Mouse (Mus musculus): ENCODE measurements around the gene Slc7a6os.
A peak's percentile ranks its signal among the peaks of the same experiment; 100 is the strongest.

Gene Slc7a6os

GRCm38 (mm10) chr8:106191639-106192038 lies 19.1 kb downstream of the Slc7a6os start:
- H3K9me3 ChIP-seq (ENCODE audit: low read length): no peaks in the 10 kb centered on the region
- peaks cover 70% of the 10 kb centered on the region for H3K36me3 ChIP-seq (ENCODE audit: insufficient read depth, low read length)
- no peaks in the 10 kb centered on the region for H3K27me3 ChIP-seq (ENCODE audit: insufficient read depth, low read length)
- no peaks in the 10 kb centered on the region for H3K4me1 ChIP-seq (replicated peaks; ENCODE audit: low read depth, low read length)
- H3K4me3 ChIP-seq (replicated peaks; ENCODE audit: low read length): no peak overlapping the region
- no peak for TF ChIP-seq POU5F1 (IDR thresholded peaks at IDR 0.05; ENCODE audit: borderline replicate concordance, low read length)
- TF ChIP-seq CTCF (conservative IDR thresholded peaks at IDR 0.05; ENCODE audit: low read length): no peak
- TF ChIP-seq NANOG (IDR thresholded peaks at IDR 0.05; ENCODE audit: borderline replicate concordance, low read length): no peak

- no peaks in the 10 kb centered on the region for H3K27me3 ChIP-seq (ENCODE audit: insufficient read depth, low read length)
- H3K9me3 ChIP-seq (ENCODE audit: low read length): no peaks in the 10 kb centered on the region
- no peak overlapping the region for H3K4me3 ChIP-seq (replicated peaks; ENCODE audit: low read length)
- H3K36me3 ChIP-seq (ENCODE audit: insufficient read depth, low read length): peaks cover 53% of the 10 kb centered on the region
- no peak for TF ChIP-seq POU5F1 (IDR thresholded peaks at IDR 0.05; ENCODE audit: borderline replicate concordance, low read length)
- no peak for TF ChIP-seq NANOG (IDR thresholded peaks at IDR 0.05; ENCODE audit: borderline replicate concordance, low read length)
- no peaks in the 10 kb centered on the region for H3K4me1 ChIP-seq (replicated peaks; ENCODE audit: low read depth, low read length)
Observed at GRCm38 (mm10) chr8:106189162-106189561, 21.6 kb downstream of the Slc7a6os start.

GRCm38 (mm10) chr8:106186394-106186793 lies 24.3 kb downstream of the Slc7a6os start:
- no peaks in the 10 kb centered on the region for H3K27me3 ChIP-seq (ENCODE audit: insufficient read depth, low read length)
- H3K9me3 ChIP-seq (ENCODE audit: low read length): no peaks in the 10 kb centered on the region
- TF ChIP-seq NANOG (IDR thresholded peaks at IDR 0.05; ENCODE audit: borderline replicate concordance, low read length) (no peak), CTCF (conservative IDR thresholded peaks at IDR 0.05; ENCODE audit: low read length) (no peak), POU5F1 (IDR thresholded peaks at IDR 0.05; ENCODE audit: borderline replicate concordance, low read length) (no peak)
- H3K4me1 ChIP-seq (replicated peaks; ENCODE audit: low read depth, low read length): no peaks in the 10 kb centered on the region
- peaks cover 27% of the 10 kb centered on the region for H3K36me3 ChIP-seq (ENCODE audit: insufficient read depth, low read length)
- no peak overlapping the region for H3K4me3 ChIP-seq (replicated peaks; ENCODE audit: low read length)

- peaks cover 23% of the 10 kb centered on the region; the same call in 1 of the 2 replicates for H3K36me3 ChIP-seq (ENCODE audit: insufficient read depth, low read length)
- H3K9me3 ChIP-seq (ENCODE audit: low read length): no peaks in the 10 kb centered on the region
- H3K4me1 ChIP-seq (replicated peaks; ENCODE audit: low read depth, low read length): no peaks in the 10 kb centered on the region
- H3K4me3 ChIP-seq (replicated peaks; ENCODE audit: low read length): no peak overlapping the region
- no peaks in the 10 kb centered on the region for H3K27me3 ChIP-seq (ENCODE audit: insufficient read depth, low read length)
- no peak for TF ChIP-seq POU5F1 (IDR thresholded peaks at IDR 0.05; ENCODE audit: borderline replicate concordance, low read length)
- TF ChIP-seq CTCF (conservative IDR thresholded peaks at IDR 0.05; ENCODE audit: low read length): no peak
- no peak for TF ChIP-seq NANOG (IDR thresholded peaks at IDR 0.05; ENCODE audit: borderline replicate concordance, low read length)
Observed at GRCm38 (mm10) chr8:106185628-106186270, 25.0 kb downstream of the Slc7a6os start.

GRCm38 (mm10) chr8:106178428-106178827 lies 32.3 kb downstream of the Slc7a6os start:
- TF ChIP-seq CTCF (conservative IDR thresholded peaks at IDR 0.05; ENCODE audit: low read length) (no peak), POU5F1 (IDR thresholded peaks at IDR 0.05; ENCODE audit: borderline replicate concordance, low read length) (no peak), NANOG (IDR thresholded peaks at IDR 0.05; ENCODE audit: borderline replicate concordance, low read length) (no peak)
- no peaks in the 10 kb centered on the region for H3K9me3 ChIP-seq (ENCODE audit: low read length)
- H3K27me3 ChIP-seq (ENCODE audit: insufficient read depth, low read length): no peaks in the 10 kb centered on the region
- H3K4me1 ChIP-seq (replicated peaks; ENCODE audit: low read depth, low read length): no peaks in the 10 kb centered on the region
- H3K4me3 ChIP-seq (replicated peaks; ENCODE audit: low read length): no peak overlapping the region
- H3K36me3 ChIP-seq (ENCODE audit: insufficient read depth, low read length): peaks cover 7% of the 10 kb centered on the region

GRCm38 (mm10) chr8:106177594-106177993 lies 33.1 kb downstream of the Slc7a6os start:
- TF ChIP-seq POU5F1 (IDR thresholded peaks at IDR 0.05; ENCODE audit: borderline replicate concordance, low read length): no peak
- TF ChIP-seq CTCF (conservative IDR thresholded peaks at IDR 0.05; ENCODE audit: low read length): no peak
- no peak for TF ChIP-seq NANOG (IDR thresholded peaks at IDR 0.05; ENCODE audit: borderline replicate concordance, low read length)
- no peaks in the 10 kb centered on the region for H3K27me3 ChIP-seq (ENCODE audit: insufficient read depth, low read length)
- no peaks in the 10 kb centered on the region for H3K9me3 ChIP-seq (ENCODE audit: low read length)
- no peak overlapping the region for H3K4me3 ChIP-seq (replicated peaks; ENCODE audit: low read length)
- no peaks in the 10 kb centered on the region for H3K4me1 ChIP-seq (replicated peaks; ENCODE audit: low read depth, low read length)
- peaks cover 7% of the 10 kb centered on the region for H3K36me3 ChIP-seq (ENCODE audit: insufficient read depth, low read length)

GRCm38 (mm10) chr8:106176891-106177290 lies 33.8 kb downstream of the Slc7a6os start:
- Histone ChIP-seq H3K27me3 (ENCODE audit: insufficient read depth, low read length) (no peaks in the 10 kb centered on the region), H3K4me1 (replicated peaks; ENCODE audit: low read depth, low read length) (no peaks in the 10 kb centered on the region), H3K36me3 (ENCODE audit: insufficient read depth, low read length) (peaks cover 7% of the 10 kb centered on the region), H3K9me3 (ENCODE audit: low read length) (no peaks in the 10 kb centered on the region), H3K4me3 (replicated peaks; ENCODE audit: low read length) (no peak overlapping the region)
- TF ChIP-seq POU5F1 (IDR thresholded peaks at IDR 0.05; ENCODE audit: borderline replicate concordance, low read length) (no peak), NANOG (IDR thresholded peaks at IDR 0.05; ENCODE audit: borderline replicate concordance, low read length) (no peak), CTCF (conservative IDR thresholded peaks at IDR 0.05; ENCODE audit: low read length) (no peak)

- Histone ChIP-seq H3K36me3 (ENCODE audit: insufficient read depth, low read length) (no peaks in the 10 kb centered on the region), H3K27me3 (ENCODE audit: insufficient read depth, low read length) (peaks cover 18% of the 10 kb centered on the region), H3K9me3 (ENCODE audit: low read length) (no peaks in the 10 kb centered on the region), H3K4me3 (replicated peaks; ENCODE audit: low read length) (no peak overlapping the region), H3K4me1 (replicated peaks; ENCODE audit: low read depth, low read length) (peaks cover 12% of the 10 kb centered on the region)
- TF ChIP-seq CTCF (conservative IDR thresholded peaks at IDR 0.05; ENCODE audit: low read length): no peak
Observed at GRCm38 (mm10) chr8:106173566-106173965, 37.2 kb downstream of the Slc7a6os start.

GRCm38 (mm10) chr8:106169934-106170480 lies 40.7 kb downstream of the Slc7a6os start:
- H3K27me3 ChIP-seq (ENCODE audit: insufficient read depth, low read length): peaks cover 47% of the 10 kb centered on the region
- H3K9me3 ChIP-seq (ENCODE audit: low read length): no peaks in the 10 kb centered on the region
- no peak for TF ChIP-seq POU5F1 (IDR thresholded peaks at IDR 0.05; ENCODE audit: borderline replicate concordance, low read length)
- peak; percentile 18; the same call in 1 of the 2 replicates for TF ChIP-seq CTCF (conservative IDR thresholded peaks at IDR 0.05; ENCODE audit: low read length)
- H3K4me3 ChIP-seq (replicated peaks; ENCODE audit: low read length): peak overlapping the region; percentile 88
- peaks cover 19% of the 10 kb centered on the region for H3K4me1 ChIP-seq (replicated peaks; ENCODE audit: low read depth, low read length)
- peaks cover 4% of the 10 kb centered on the region for H3K36me3 ChIP-seq (ENCODE audit: insufficient read depth, low read length)
